Mouse (Mus musculus) megakaryocyte-erythroid progenitor cell, adult 5 weeks (primary cell): ENCODE data around the gene Tas2r126. TPM values are rescaled to one million over a fixed set of nuclear protein-coding genes. Genes with fewer than 3 reads are reported as not detected.

Experiments
- polyA plus RNA-seq: library from polyadenylated mRNA; stranded (reverse); fragments of >175 nt; gene quantifications from 2 replicates; pipeline ENCODE4 v1.2.3, GENCODE M21; 2012

Gene Tas2r126
- polyA plus RNA-seq = 0.08 TPM in 1 of 2 replicates, not detected in the other

DNA sequence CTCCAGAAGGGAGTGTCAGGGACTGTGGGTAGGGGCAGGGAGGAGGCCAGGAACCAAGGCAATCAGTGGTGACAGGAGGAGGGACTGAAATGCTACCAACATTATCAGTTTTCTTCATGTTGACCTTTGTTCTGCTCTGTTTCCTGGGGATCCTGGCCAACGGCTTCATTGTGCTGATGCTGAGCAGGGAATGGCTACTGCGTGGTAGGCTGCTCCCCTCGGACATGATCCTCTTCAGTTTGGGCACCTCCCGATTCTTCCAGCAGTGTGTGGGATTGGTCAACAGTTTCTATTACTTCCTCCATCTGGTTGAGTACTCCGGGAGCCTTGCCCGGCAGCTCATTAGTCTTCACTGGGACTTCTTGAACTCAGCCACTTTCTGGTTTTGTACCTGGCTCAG is at the start of gene Tas2r126:
Tas2r126 (plus strand) TSS at position 90 of the 400 bp plus-strand sequence.

DNA sequence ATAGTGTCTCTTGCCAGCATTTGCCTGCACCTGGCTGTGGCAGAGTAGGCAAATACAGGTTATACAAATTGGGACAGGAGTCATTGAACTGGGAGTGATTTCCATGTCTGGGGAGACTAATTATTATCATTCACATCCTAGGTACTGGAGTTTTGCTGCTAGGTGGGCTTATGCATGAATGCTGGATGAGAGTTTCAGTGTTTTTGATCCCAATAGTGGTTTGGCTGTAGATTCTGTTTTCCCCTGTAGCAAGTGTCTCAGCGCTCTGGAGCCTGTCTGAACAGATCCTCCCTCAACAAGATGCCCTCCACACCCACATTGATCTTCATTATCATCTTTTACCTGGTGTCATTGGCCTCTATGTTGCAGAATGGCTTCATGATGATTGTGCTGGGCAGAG is 34.4 kb upstream of the Tas2r126 start, which contains the start of gene Tas2r143:
Tas2r143 (plus strand) TSS at position 301 of the 400 bp plus-strand sequence.

DNA sequence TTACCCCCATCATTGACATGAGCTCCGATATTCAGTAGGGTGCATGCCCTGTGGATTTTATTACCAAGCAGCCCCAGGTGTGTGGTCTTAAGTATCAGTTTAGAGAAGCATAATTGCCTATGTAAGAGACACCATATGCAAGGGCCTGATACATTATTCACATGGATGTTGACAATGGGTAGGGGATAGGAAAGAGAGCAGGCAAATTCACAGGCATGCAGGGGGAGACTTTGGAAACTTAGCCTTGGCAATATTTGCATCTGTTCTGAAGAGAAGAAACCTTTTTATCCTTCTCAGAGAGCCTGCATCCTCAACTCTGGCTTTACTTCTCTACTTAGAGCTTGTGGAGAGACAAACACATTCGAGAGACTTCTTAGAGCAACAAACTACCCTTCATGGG is 29.2 kb upstream of the Tas2r126 start, which contains the start of gene Tas2r135:
Tas2r135 (plus strand) TSS at position 301 of the 400 bp plus-strand sequence.

DNA sequence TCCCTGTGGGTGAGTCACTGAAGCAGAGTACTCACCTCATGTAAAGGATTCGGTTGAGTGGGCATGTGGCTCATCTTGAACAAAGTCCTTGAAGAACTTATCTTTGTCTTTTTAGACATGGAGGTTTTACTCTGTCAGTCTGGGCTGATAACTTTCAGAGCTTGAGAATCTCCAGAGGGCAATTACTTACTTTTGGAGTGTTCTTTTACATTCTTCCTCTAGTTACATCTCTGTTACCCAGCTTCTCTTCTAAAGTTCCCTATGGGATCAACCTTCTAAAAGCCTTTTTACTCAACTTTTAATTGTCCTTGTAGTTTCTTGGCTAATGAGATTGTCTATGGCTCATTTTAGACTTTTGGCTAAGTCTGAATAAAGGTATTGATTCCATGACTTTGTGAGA is 30.8 kb downstream of the Tas2r126 start, which contains the start of gene Olfr458:
Olfr458 (minus strand) TSS at position 101 of the 400 bp plus-strand sequence.

DNA sequence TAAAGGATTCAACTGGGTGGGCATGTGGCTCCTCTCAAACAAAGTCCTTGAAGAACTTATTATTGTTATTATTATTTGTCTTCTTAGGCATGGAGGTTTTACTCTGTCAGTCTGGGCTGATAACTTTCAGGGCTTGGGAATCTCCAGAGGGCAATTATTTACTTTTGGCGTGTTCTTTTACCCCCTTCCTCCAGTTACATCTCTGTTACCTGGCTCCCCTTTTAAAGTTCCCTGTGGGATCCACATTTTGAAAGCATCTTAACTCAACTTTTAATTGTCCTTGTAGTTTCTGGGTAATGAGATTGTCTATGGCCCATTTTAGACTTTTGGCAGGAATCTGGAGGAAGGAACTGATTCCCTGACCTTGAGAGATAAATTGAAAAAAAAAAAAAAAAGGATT is 41.9 kb downstream of the Tas2r126 start, which contains the start of gene Olfr457:
Olfr457 (minus strand) TSS at position 101 of the 400 bp plus-strand sequence.

Other genes with a start within 250 kb of the Tas2r126 start
- not detected in 2 replicates for gene Tas2r144, start 219.2 kb upstream of the Tas2r126 start, polyA plus RNA-seq
- gene Gstk1, start 188.6 kb upstream of the Tas2r126 start, polyA plus RNA-seq = 0.81 and 1.2 TPM in 2 replicates
- gene Tmem139, start 172.6 kb upstream of the Tas2r126 start, polyA plus RNA-seq = not detected in 2 replicates
- gene Casp2, start 169.6 kb upstream of the Tas2r126 start, polyA plus RNA-seq = 7.7 and 9.5 TPM in 2 replicates
- 0.02 and 0.06 TPM in 2 replicates for gene Clcn1, start 147.8 kb upstream of the Tas2r126 start, polyA plus RNA-seq
- 0.05 TPM in 1 of 2 replicates, not detected in the other for gene Fam131b, start 109.9 kb upstream of the Tas2r126 start, polyA plus RNA-seq
- gene Zyx, start 84.9 kb upstream of the Tas2r126 start, polyA plus RNA-seq = 1,535 and 1,622 TPM in 2 replicates
- 0.11 and 0.14 TPM in 2 replicates for gene Epha1, start 61.3 kb upstream of the Tas2r126 start, polyA plus RNA-seq
- gene Tas2r143, start 34.3 kb upstream of the Tas2r126 start, polyA plus RNA-seq = not detected in 2 replicates
- not detected in 2 replicates for gene Tas2r135, start 29.1 kb upstream of the Tas2r126 start, polyA plus RNA-seq
- not detected in 2 replicates for gene Olfr458, start 30.7 kb downstream of the Tas2r126 start, polyA plus RNA-seq
- not detected in 2 replicates for gene Olfr457, start 41.8 kb downstream of the Tas2r126 start, polyA plus RNA-seq
- gene Olfr456, start 52.7 kb downstream of the Tas2r126 start, polyA plus RNA-seq = not detected in 2 replicates
- gene Olfr455, start 113.1 kb downstream of the Tas2r126 start, polyA plus RNA-seq = not detected in 2 replicates
- gene Tcaf3, start 163.2 kb downstream of the Tas2r126 start, polyA plus RNA-seq = not detected in 2 replicates
- gene Tcaf2, start 210.7 kb downstream of the Tas2r126 start, polyA plus RNA-seq = 0.04 TPM in 2 replicates